Mouse (Mus musculus): ENCODE measurements around the gene Xpc. TPM values are rescaled to one million over a fixed set of nuclear protein-coding genes. Genes with fewer than 3 reads are reported as not detected.

Gene Xpc
- polyA plus RNA-seq, 1 experiment: 12.5 TPM

GRCm38 (mm10) chr6:91508041-91508440 is 7.6 kb downstream of the Xpc start:
- Histone ChIP-seq H3K4me3 (ENCODE audit: insufficient read depth, low read length) (no peak overlapping the region), H3K27ac (ENCODE audit: insufficient read depth, low read length) (no peak overlapping the region), H3K4me1 (ENCODE audit: control insufficient read depth, insufficient read depth, low read length) (no peaks in the 10 kb centered on the region)
- TF ChIP-seq POLR2A (IDR thresholded peaks at IDR 0.05; ENCODE audit: extremely low read depth, insufficient read depth, low read length): no peak
- no peak for TF ChIP-seq CTCF (IDR thresholded peaks at IDR 0.05; ENCODE audit: extremely low read depth, insufficient read depth, low read length)

DNA sequence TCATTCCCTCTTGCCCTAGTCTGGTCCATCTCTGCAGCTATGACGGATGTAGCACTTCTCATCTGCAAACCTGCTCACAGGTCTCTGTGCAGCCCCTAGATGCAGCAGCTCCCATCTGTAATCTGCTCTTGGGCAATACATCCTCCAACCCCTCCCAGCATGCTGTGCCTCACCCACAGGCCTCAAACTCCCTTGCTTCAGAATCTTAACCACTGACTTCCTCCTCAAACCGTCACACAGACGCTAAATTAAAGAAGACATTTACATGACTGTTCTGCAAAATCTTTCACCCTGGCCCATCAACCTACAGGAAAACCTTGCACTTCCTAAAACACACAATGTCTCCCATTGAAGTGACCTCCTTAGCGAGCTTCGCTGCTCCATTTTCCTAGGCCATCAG is 9.7 kb downstream of the Xpc start:
- H3K27ac ChIP-seq (ENCODE audit: insufficient read depth, low read length): no peak overlapping the region
- H3K4me1 ChIP-seq (ENCODE audit: control insufficient read depth, insufficient read depth, low read length): no peaks in the 10 kb centered on the region
- no peak overlapping the region for H3K4me3 ChIP-seq (ENCODE audit: insufficient read depth, low read length)
- no peak for TF ChIP-seq CTCF (IDR thresholded peaks at IDR 0.05; ENCODE audit: extremely low read depth, insufficient read depth, low read length)
- TF ChIP-seq POLR2A (IDR thresholded peaks at IDR 0.05; ENCODE audit: extremely low read depth, insufficient read depth, low read length): no peak

GRCm38 (mm10) chr6:91503302-91503701 is 12.4 kb downstream of the Xpc start:
- TF ChIP-seq CTCF (IDR thresholded peaks at IDR 0.05; ENCODE audit: extremely low read depth, insufficient read depth, low read length) (no peak), POLR2A (IDR thresholded peaks at IDR 0.05; ENCODE audit: extremely low read depth, insufficient read depth, low read length) (no peak)
- Histone ChIP-seq H3K4me1 (ENCODE audit: control insufficient read depth, insufficient read depth, low read length) (no peaks in the 10 kb centered on the region), H3K4me3 (ENCODE audit: insufficient read depth, low read length) (no peak overlapping the region), H3K27ac (ENCODE audit: insufficient read depth, low read length) (no peak overlapping the region)

DNA sequence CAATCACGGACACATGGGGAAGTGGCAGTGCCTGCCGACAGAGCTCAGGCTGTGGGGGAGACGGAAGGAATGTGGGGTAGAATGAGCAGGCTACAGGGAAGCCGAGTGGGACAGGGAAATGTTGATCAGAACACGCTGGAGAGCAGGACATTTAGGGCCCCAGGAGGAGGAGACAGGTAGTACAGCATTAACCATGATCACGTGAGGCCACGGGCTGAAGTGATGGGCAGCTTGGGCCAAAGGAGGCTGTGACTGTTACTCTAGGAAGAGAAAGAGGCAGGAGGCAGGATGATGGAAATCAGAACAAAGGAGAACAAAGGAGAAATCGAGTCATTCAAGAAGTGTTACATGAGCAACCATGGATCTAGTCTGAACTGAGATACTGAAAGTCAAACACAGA is 21.2 kb downstream of the Xpc start:
- H3K4me1 ChIP-seq (ENCODE audit: control insufficient read depth, insufficient read depth, low read length): 0 out of 2 replicates have a peak, but pooled peaks cover 2% of the 10 kb centered on the region
- H3K4me3 ChIP-seq (ENCODE audit: insufficient read depth, low read length): no peak overlapping the region
- no peak for TF ChIP-seq POLR2A (IDR thresholded peaks at IDR 0.05; ENCODE audit: extremely low read depth, insufficient read depth, low read length)
- no peak for TF ChIP-seq CTCF (IDR thresholded peaks at IDR 0.05; ENCODE audit: extremely low read depth, insufficient read depth, low read length)
- no peak overlapping the region for H3K27ac ChIP-seq (ENCODE audit: insufficient read depth, low read length)

- H3K4me3 ChIP-seq (ENCODE audit: insufficient read depth, low read length): no peak overlapping the region
- TF ChIP-seq CTCF (IDR thresholded peaks at IDR 0.05; ENCODE audit: extremely low read depth, insufficient read depth, low read length) (no peak), POLR2A (IDR thresholded peaks at IDR 0.05; ENCODE audit: extremely low read depth, insufficient read depth, low read length) (no peak)
Measured at GRCm38 (mm10) chr6:91493053-91493452, 22.6 kb downstream of the Xpc start.

DNA sequence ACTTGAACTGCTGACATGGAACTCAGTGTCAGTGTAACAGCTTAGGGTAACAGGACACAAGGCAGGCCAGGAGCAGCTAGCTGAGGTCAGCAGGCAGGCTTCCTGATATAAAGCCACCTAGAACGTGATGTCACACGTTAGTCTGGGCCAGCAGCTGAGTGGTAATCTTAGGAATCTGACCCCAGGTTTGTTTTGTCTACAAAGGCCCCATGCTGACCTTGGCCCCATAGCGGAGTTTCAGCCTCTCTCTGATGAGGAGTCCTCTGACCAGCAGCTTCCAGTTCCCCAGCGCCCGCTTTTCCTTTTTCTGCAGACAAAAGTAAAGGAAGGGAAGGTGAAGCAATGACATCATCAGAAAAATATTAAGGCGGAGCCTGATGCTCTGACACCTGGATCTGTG is 24.7 kb downstream of the Xpc start:
- Histone ChIP-seq H3K27ac (ENCODE audit: insufficient read depth, low read length) (no peak overlapping the region), H3K4me3 (ENCODE audit: insufficient read depth, low read length) (no peak overlapping the region), H3K4me1 (ENCODE audit: control insufficient read depth, insufficient read depth, low read length) (peaks cover 4% of the 10 kb centered on the region; the same call in 1 of the 2 replicates)
- no peak for TF ChIP-seq CTCF (IDR thresholded peaks at IDR 0.05; ENCODE audit: extremely low read depth, insufficient read depth, low read length)
- no peak for TF ChIP-seq POLR2A (IDR thresholded peaks at IDR 0.05; ENCODE audit: extremely low read depth, insufficient read depth, low read length)

More at GRCm38 (mm10) chr6:91493053-91493452, 22.6 kb downstream of the Xpc start:
- Histone ChIP-seq H3K4me1 (ENCODE audit: control insufficient read depth, insufficient read depth, low read length) (0 out of 2 replicates have a peak, but pooled peaks cover 2% of the 10 kb centered on the region), H3K27ac (ENCODE audit: insufficient read depth, low read length) (no peak overlapping the region)

- H3K4me1 ChIP-seq (ENCODE audit: control insufficient read depth, insufficient read depth, low read length): peaks cover 4% of the 10 kb centered on the region; the same call in 1 of the 2 replicates
- TF ChIP-seq CTCF (IDR thresholded peaks at IDR 0.05; ENCODE audit: extremely low read depth, insufficient read depth, low read length) (no peak), POLR2A (IDR thresholded peaks at IDR 0.05; ENCODE audit: extremely low read depth, insufficient read depth, low read length) (0 out of 2 replicates have a peak, but pooled peaks have one; percentile 22)
- peak overlapping the region; percentile 38 for H3K27ac ChIP-seq (ENCODE audit: insufficient read depth, low read length)
- H3K4me3 ChIP-seq (ENCODE audit: insufficient read depth, low read length): no peak overlapping the region
Measured at GRCm38 (mm10) chr6:91489872-91490271, 25.8 kb downstream of the Xpc start.

DNA sequence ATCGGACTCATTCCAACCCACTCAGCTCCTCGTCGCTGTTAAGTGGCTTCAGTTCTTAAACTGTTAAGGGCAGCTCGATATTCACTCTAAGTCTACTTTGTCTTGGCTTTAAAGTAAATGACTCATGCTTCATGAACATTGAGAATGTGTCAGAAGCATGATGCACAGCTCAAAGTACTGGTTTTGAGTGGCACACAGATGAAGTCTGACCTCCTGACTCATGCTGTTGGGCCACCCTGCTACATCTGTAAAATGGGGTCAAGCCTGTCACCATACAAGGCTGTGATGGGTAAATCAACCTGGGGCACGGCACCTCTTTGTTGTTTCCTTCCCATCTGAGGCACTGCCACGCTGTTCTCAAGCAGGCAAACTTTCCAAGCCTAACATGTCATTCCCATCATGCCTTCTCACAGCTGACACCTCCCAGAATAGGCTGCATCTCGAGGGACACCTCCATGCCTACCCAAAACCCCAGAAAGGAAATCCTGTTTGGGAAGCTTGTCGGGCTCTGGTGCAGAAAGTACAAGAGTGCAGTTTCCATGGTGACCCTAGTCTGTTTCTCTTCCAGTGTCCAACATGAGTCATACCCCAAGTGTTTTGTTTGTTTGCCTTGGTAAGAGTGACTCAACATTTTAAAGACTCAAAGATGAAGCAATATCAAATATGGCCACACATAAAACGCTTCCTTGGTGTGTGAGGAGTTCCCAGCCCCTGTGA is 27.0 kb downstream of the Xpc start:
- Histone ChIP-seq H3K4me1 (ENCODE audit: control insufficient read depth, insufficient read depth, low read length) (peaks cover 4% of the 10 kb centered on the region; the same call in 1 of the 2 replicates), H3K27ac (ENCODE audit: insufficient read depth, low read length) (no peak overlapping the region), H3K4me3 (ENCODE audit: insufficient read depth, low read length) (no peak overlapping the region)
- TF ChIP-seq POLR2A (IDR thresholded peaks at IDR 0.05; ENCODE audit: extremely low read depth, insufficient read depth, low read length) (no peak), CTCF (IDR thresholded peaks at IDR 0.05; ENCODE audit: extremely low read depth, insufficient read depth, low read length) (no peak)

- H3K4me3 ChIP-seq (ENCODE audit: insufficient read depth, low read length): no peak overlapping the region
- TF ChIP-seq POLR2A (IDR thresholded peaks at IDR 0.05; ENCODE audit: extremely low read depth, insufficient read depth, low read length): no peak
- TF ChIP-seq CTCF (IDR thresholded peaks at IDR 0.05; ENCODE audit: extremely low read depth, insufficient read depth, low read length): no peak
- no peak overlapping the region for H3K27ac ChIP-seq (ENCODE audit: insufficient read depth, low read length)
- H3K4me1 ChIP-seq (ENCODE audit: control insufficient read depth, insufficient read depth, low read length): peaks cover 4% of the 10 kb centered on the region; the same call in 1 of the 2 replicates
Measured at GRCm38 (mm10) chr6:91486736-91487453, 28.8 kb downstream of the Xpc start.
